Mouse (Mus musculus) lung, postnatal 36 days (tissue): ENCODE measurements at regions not wholly inside any gene's neighbourhood (a gene's known extent, or its start where the extent isn't known, plus 50 kb on each side); places are given as distances from the start of the nearest gene placed in this dataset.

Experiments
- DNase-seq: peaks from one replicate; pipeline ENCODE4 v3.0.0; 2022; ENCODE audit warnings: mixed read lengths

DNA sequence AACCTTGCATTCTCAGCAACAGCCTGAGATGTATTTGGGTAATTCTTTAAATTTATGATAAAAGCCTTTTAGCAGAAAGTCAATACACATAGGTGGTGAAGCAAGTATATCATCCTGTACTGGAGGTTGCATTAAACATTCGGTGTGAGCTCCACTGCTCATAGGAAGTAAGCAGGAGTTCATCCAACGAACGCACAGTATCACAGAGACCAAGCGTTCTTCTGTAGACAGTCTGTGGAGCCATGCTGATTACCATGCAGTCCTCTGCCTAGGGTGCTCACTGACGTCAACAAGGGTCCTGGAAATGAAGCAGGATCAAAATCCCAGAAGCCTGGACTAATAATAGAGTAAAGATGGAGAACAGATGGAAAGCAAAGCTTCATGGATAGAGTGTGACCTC lies 391.1 kb upstream of the Mef2c start:
- no peak for DNase-seq

GRCm38 (mm10) chr13:83113808-83114207 lies 390.0 kb upstream of the Mef2c start:
- DNase-seq = no peak

DNA sequence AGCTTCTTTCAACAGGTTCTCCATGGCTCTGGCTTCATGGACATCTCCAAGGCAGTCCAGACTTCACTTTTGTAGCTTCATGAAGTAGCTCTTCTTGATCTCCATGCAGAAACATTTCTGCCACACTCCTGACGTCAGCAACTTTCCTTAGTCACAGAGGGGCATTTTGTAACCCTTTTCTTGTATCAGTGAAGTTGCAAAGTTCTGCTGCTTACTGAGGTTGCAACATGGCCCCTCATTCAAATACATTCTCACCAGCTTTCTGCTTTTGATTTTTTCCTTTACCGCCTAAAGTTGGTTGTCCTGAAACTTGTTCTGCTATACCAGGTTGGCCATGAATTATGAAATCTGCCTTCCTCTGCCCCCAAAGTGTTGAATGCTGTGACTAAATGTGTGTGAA lies 389.4 kb upstream of the Mef2c start:
- no peak for DNase-seq

GRCm38 (mm10) chr13:83115691-83116090 lies 388.1 kb upstream of the Mef2c start:
- DNase-seq = no peak

- no peak for DNase-seq
These were observed 383.5 kb upstream of the Mef2c start for GRCm38 (mm10) chr13:83120343-83120742.

DNA sequence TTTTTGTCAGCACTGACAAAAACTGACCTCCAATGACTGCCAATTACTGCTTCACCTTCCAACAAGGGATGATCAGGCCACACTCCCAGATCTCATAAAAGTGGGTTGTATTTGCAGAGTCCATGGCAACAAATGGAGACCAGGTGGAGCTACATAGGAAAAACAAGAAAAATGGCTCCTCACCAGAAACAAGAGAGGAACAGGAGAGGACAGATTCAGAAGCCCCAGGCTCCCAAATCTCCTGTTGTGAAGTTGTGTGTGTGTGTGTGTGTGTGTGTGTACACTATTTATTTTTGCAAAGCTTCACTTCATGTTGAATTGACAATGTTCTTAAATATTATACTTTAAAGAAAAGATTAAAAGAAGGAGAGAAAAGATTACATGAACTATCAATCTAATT lies 380.2 kb upstream of the Mef2c start:
- no peak for DNase-seq

GRCm38 (mm10) chr13:83124651-83125050 lies 379.2 kb upstream of the Mef2c start:
- DNase-seq = no peak

DNA sequence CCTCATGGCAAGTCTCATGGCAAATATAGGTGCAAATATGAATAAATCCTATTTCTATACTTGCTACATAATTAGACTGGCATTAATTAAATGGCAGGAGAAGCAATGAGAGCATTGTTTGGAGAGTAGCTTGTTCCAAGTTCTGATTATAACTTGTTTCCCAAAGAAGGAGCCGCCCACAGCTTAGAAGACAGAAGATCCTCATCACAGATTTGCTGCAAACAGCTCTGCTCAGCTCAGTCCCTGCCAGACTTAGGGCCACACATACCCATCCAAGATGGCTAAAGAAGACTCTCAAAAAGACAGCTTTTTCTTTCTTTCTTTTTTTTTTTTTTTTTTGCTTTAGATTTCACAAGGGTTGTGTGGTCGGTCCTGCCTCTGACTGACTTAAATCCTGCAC lies 377.4 kb upstream of the Mef2c start:
- no peak for DNase-seq

DNA sequence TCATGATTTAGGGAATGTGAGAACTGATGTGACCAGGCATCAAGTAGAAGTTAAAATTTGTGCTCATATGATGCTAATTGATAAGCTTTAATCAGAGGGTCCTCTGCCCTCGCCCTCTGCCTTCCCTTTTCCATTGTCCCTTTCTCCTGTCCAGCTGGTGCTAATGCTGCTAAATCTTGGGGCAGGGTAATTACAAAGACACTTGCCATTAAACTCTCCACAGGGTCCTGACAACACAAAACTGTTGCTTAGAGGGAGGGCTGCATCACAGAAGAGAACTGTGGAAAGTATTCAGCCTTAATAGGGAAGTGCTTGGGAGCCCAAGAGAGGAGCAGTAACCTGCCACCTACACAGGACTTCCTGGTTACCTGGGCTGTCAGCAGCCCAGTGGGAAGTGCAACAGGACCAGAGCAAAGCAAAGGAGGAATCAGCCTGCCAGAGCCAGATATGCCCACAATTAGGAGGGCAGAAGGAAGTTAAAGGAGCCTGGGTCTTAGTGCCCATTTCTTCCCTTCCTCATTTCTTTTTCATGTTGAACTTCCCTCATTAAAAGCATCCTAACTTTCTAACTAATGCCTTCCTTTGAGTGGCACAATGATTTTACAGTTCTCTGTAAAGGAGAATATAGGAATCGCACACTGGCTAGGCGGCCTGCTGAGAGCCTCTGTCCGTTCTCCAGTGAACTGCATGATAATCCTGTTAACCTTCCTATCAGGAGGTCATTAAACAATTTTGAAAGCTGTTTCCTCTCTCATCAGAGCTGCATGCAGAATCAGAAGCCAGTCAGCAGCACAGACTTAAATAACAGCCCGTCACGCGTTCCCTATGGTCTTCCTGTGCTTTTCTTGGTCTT lies 372.5 kb upstream of the Mef2c start:
- DNase-seq = no peak

DNA sequence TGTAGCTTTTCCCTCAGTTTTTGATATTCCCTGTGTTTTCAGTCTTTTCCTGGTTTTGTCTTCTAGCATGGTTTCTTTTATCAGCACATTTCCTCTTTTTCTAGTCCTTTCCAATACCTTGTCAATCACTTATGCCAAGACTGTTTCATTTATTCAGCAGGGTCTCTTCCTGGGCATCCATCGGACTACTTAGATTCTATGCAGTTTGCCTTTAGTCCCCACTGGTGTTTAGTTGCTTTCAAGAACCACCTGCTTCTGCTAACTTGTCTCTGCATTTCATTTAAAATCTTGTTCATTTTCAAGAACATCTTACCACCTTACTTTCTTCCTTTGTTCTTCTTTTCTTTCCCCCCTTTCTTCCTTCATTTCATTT lies 371.9 kb upstream of the Mef2c start:
- DNase-seq = no peak

- no peak for DNase-seq
These were observed 370.9 kb upstream of the Mef2c start for GRCm38 (mm10) chr13:83132671-83133638.

- DNase-seq = no peak
These were observed 360.5 kb upstream of the Mef2c start for GRCm38 (mm10) chr13:83143316-83143715.

GRCm38 (mm10) chr13:83154626-83155124 lies 349.2 kb upstream of the Mef2c start:
- DNase-seq = no peak

GRCm38 (mm10) chr13:83159969-83160368 lies 343.9 kb upstream of the Mef2c start:
- no peak for DNase-seq

- DNase-seq = no peak
These were observed 341.1 kb upstream of the Mef2c start for GRCm38 (mm10) chr13:83162761-83163160.

GRCm38 (mm10) chr13:83175086-83175485 lies 328.7 kb upstream of the Mef2c start:
- DNase-seq = no peak

DNA sequence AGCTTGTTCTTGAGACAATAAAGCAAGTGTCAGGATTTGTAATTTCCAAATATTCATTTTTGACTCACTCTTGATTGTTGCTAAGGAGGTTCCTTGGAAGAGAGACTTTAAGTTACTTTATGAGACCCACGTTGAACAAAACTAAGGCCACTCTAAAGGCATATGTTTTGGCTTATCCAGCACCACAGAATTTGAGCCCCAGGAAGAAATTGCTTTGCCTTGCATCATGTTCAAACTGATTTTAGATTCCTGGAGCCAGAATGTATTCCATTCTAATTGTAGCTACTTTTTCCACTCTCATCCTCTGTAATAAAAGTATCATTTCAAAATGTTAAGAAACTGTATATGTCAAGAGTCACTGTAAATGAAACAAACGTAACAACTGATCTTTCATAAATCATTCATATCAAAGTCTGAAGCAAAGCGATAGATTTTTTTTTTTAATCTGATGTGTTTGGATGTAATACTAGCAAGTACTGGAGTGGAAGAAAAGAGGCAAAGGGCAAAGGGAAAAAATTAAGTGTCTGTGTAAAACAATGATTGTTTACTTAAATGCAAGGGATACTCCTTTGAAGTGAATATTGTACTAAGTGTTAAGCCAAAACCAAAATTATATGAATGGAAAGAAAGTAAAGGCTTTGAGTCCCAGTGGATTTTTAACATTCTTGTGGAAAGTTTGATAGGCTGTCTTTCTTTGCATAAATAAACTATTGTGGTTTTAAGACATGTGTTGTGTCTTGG lies 301.7 kb upstream of the Mef2c start:
- DNase-seq = no peak

GRCm38 (mm10) chr13:83206622-83207021 lies 297.2 kb upstream of the Mef2c start:
- DNase-seq = no peak

GRCm38 (mm10) chr13:83207513-83207912 lies 296.3 kb upstream of the Mef2c start:
- DNase-seq = no peak

- no peak for DNase-seq
These were observed 295.7 kb upstream of the Mef2c start for GRCm38 (mm10) chr13:83208111-83208510.

DNA sequence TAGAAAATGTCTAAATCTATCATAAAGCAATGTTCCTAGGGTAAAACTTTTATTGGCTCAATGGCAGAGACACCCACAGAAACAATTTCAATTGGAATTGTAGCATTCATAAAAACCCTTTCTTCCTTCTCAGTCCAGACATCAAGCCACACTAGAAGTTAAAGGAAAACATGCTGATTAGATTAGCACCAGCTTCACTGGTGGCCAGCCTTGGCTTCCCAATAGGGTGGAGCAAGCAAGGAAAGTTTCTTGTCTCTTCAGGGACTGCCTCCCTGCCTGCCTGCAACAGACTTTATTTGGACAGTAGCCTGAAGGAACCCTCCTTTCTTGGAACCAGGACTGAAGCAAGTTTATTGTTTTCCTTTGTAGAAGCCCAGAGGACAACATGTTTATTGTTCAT lies 289.0 kb upstream of the Mef2c start:
- DNase-seq = no peak

DNA sequence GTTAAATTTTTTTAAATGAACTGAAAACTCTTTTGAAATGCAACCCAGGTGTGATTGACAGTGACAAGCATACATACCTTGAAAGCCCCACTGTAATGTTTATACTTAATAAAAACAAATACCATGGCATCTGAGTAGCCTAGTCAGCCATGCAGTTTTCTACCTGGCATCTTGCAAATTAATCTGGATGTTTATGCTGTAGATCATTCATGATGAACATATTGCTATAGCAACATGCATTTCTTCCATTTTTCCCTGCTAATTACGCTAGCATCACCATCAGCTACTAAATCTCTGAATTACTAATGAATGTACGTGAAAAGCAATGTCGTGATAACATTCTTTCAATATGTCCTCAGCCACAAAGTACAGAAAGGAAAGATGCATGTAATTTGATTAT lies 287.4 kb upstream of the Mef2c start:
- no peak for DNase-seq

- no peak for DNase-seq
These were observed 251.4 kb upstream of the Mef2c start for GRCm38 (mm10) chr13:83252452-83252851.
